Mouse (Mus musculus) ES-Bruce4 (cell line): ENCODE data around the gene Pitpna.
"Not testable (repeated sequence)": the region's sequence is repeated elsewhere in the genome, so short reads cannot be mapped to it uniquely, and the experiment has no call there.

ENCODE experiments used
- CTCF ChIP-seq: IDR thresholded peaks from one replicate; pipeline ENCODE4 v1.8.1; 2011; ENCODE audit warnings: low read depth, low read length
- EP300 ChIP-seq: IDR thresholded peaks from 2 replicates; pipeline ENCODE4 v1.6.1; 2011; ENCODE audit warnings: low read depth, low read length; ENCODE audit not compliant: insufficient read depth

DNA sequence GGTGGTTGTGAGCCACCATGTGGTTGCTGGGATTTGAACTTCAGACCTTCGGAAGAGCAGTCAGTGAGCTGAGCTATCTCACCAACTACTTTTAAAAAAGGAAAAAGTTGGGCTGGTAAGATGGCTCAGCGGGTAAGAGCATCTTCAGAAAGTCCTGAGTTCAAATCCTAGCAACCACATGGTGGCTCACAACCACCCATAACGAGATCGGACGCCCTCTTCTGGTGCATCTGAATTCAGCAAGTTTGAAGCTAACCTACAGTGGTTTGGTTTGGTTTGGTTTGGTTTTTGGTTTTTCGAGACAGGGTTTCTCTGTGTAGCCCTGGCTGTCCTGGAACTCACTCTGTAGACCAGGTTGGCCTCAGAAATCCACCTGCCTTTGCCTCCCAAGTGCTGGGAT, 31.9 kb upstream of the Pitpna start:
- TF ChIP-seq CTCF, result peak; percentile 14
- not testable (repeated sequence) for TF ChIP-seq EP300
